Mouse (Mus musculus) embryonic facial prominence, embryonic 14.5 days (tissue): ENCODE results near the gene Scarf2. TPM values are rescaled to one million over a fixed set of nuclear protein-coding genes. Genes with fewer than 3 reads are reported as not detected.

Experiments
- ATAC-seq: fragments of 200-750 bp; cut with Nextera tagmentation; 2 replicates; pipeline ENCODE4 v1.8.0; 2017; ENCODE audit warnings: low read depth, moderate number of reproducible peaks, moderate TSS enrichment
- DNase-seq: peaks from one replicate; pipeline ENCODE4 v3.0.0-alpha.2; 2015; ENCODE audit warnings: low spot score
- H3K27ac ChIP-seq: fragments of 300-500 bp; sonication (generic); replicated peaks from 2 replicates; pipeline ENCODE4 v1.5.1; 2014; ENCODE audit warnings: low read depth, mild to moderate bottlenecking, low read length, moderate library complexity
- H3K27me3 ChIP-seq: fragments of 300-500 bp; sonication (generic); replicated peaks from 2 replicates; pipeline ENCODE4 v1.6.1; 2014; ENCODE audit warnings: low read length; ENCODE audit not compliant: control insufficient read depth, insufficient read depth
- H3K36me3 ChIP-seq: fragments of 300-500 bp; sonication (generic); 2 replicates; pipeline ENCODE4 v1.6.1; 2014; ENCODE audit warnings: low read length, mixed read lengths; ENCODE audit not compliant: control insufficient read depth, insufficient read depth
- H3K4me1 ChIP-seq: fragments of 300-500 bp; sonication (generic); 2 replicates; pipeline ENCODE4 v1.6.1; 2014; ENCODE audit warnings: antibody characterized with exemption, low read length; ENCODE audit not compliant: control insufficient read depth, insufficient read depth
- H3K4me2 ChIP-seq: fragments of 300-500 bp; sonication (generic); 2 replicates; pipeline ENCODE4 v1.6.1; 2014; ENCODE audit warnings: low read depth, mild to moderate bottlenecking, low read length, moderate library complexity, mixed read lengths
- H3K4me3 ChIP-seq: fragments of 300-500 bp; sonication (generic); 2 replicates; pipeline ENCODE4 v1.5.1; 2014; ENCODE audit warnings: low read depth, mild to moderate bottlenecking, low read length
- H3K9ac ChIP-seq: fragments of 300-500 bp; sonication (generic); 2 replicates; pipeline ENCODE4 v1.6.1; 2014; ENCODE audit warnings: low read depth, mild to moderate bottlenecking, low read length, moderate library complexity, mixed read lengths
- H3K9me3 ChIP-seq: fragments of 300-500 bp; sonication (generic); 2 replicates; pipeline ENCODE4 v1.6.1; 2016; ENCODE audit warnings: low read length; ENCODE audit not compliant: control insufficient read depth
- WGBS: fragments of 180-500 bp; shearing (Covaris S2); extraction: QIAGEN DNeasy Blood & Tissue Kit; methylation state at CpG from one replicate; pipeline ENCODE4 v1.1.7; 2014; 5-methylcytosine and 5-hydroxymethylcytosine counted together
- polyA plus RNA-seq: library from polyadenylated mRNA; unstranded; fragments of >200 nt; fragmentation: Nextera tagmentation; extraction: Ambion mirVana; gene quantifications from 2 replicates; pipeline ENCODE4 v1.2.1, GENCODE M21; 2014

Scarf2 gene
- polyA plus RNA-seq, 1 experiment from 2014 or later: 34.5 TPM

DNA sequence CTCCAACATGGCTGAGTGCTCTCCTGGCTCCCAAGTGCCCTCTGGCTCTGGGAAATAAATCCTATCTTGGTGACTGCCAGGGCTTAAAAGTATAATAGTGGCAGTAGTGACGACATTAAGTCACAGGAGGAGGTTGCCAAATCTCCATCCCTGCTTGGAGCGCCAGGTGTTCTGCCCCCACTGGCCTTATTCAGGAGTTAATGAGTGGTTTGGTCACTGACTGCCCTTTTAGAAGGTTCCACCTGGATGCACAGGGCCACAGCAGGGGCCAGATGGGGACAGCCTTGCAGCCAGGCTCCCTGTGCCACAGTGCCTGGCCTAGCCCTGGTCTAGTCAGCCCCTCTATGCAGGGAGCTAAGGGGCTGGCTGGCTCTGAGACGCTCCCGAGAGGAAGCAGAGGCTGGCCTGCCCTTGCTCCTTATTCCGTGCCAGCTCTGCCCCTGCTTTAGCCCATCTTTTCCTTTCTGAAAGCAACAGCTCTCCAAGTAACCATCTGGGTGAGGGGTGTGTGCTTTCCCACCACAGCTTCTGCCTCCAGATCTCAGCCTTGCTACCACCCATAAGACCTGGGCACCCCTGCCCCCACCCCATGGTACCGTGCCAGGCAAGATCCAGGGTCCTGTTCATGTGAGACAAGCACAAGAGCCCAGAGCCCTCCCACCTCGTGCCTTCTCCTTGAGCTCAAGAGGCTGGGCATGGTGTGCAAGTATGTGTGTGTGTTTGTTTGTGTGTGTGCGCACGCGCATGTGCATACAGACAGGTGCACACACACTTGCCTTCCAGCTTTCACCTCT, 33.5 kb downstream of the Scarf2 start:
- no peak for ATAC-seq
- no peaks in the 10 kb centered on the region for H3K36me3 ChIP-seq
- H3K9me3 ChIP-seq: no peaks in the 10 kb centered on the region
- DNase-seq: no peak
- H3K27ac ChIP-seq: no peak overlapping the region
- peaks cover 50% of the 10 kb centered on the region for H3K27me3 ChIP-seq
- H3K4me3 ChIP-seq: no peak overlapping the region
- peaks cover 4% of the 10 kb centered on the region; the same call in 1 of the 2 replicates for H3K4me1 ChIP-seq
- no peak overlapping the region for H3K4me2 ChIP-seq
- 0 out of 2 replicates have a peak overlapping the region, but pooled peaks have one; percentile 38 for H3K9ac ChIP-seq
- WGBS: 63% methylated on average over 8 of the region's 10 CpGs

DNA sequence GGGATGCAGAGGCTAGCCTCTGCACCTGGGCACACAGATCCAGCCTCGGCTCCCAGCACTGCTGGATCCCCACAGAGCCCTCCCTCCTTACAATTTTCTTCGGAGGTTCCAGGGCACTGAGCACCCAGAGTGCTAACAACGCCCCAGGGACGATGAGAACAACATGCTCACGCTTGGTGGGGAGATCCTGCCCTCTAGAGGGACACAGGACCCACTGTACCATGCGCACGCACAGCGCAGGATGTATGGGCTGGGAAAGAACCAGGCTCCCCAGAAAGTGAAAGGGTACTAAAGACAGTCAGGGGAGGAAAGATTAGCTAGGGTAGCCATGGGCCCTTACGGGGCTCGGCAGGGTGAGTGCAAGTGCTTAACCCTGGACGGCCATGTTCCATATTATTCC, 34.7 kb downstream of the Scarf2 start:
- peaks cover 4% of the 10 kb centered on the region; the same call in 1 of the 2 replicates for H3K4me1 ChIP-seq
- no peak overlapping the region for H3K4me2 ChIP-seq
- peaks cover 60% of the 10 kb centered on the region for H3K27me3 ChIP-seq
- WGBS: 10% methylated on average over 11 of the region's 11 CpGs
- no peak overlapping the region for H3K27ac ChIP-seq
- no peaks in the 10 kb centered on the region for H3K36me3 ChIP-seq
- ATAC-seq: 0 out of 2 replicates have a peak, but pooled peaks have one; percentile 11
- H3K9ac ChIP-seq: no peak overlapping the region
- DNase-seq: peak; percentile 51
- no peaks in the 10 kb centered on the region for H3K9me3 ChIP-seq
- H3K4me3 ChIP-seq: no peak overlapping the region

DNA sequence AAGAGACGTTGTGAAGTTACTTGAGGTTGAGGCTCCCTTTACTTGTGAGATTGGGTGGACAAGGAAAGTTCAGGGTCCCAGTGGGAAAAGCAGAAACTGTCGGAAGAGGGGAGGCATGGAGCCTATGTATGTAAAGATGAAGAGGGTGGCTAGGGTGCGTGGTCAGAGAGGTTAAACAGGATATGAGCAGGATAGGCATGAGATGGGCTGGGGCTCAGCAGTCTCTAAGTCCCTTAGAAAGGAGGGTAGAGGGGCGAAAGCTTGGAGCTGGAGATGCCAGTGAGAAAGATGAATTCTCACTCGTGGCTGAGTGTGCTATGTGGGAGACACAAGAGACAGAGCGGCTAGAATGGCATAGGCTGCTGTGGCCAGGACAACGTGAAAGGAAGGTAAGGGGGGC, 35.7 kb downstream of the Scarf2 start, which contains the start of gene B830017H08Rik:
B830017H08Rik (plus strand) TSS at position 301 of the 400 bp plus-strand sequence.
- Histone ChIP-seq H3K27me3 (peaks cover 60% of the 10 kb centered on the region), H3K4me1 (peaks cover 4% of the 10 kb centered on the region; the same call in 1 of the 2 replicates), H3K4me2 (peak within 1 kb of the TSS; percentile 99), H3K9ac (peak within 1 kb of the TSS; percentile 71), H3K27ac (no peak within 1 kb of the TSS; the same call in 1 of the 2 replicates), H3K9me3 (no peaks in the 10 kb centered on the region), H3K36me3 (no peaks in the 10 kb centered on the region), H3K4me3 (peak within 1 kb of the TSS; percentile 59)
- 24% methylated on average over 7 of the region's 7 CpGs for WGBS
- DNase-seq (no peak), ATAC-seq (no peak)

DNA sequence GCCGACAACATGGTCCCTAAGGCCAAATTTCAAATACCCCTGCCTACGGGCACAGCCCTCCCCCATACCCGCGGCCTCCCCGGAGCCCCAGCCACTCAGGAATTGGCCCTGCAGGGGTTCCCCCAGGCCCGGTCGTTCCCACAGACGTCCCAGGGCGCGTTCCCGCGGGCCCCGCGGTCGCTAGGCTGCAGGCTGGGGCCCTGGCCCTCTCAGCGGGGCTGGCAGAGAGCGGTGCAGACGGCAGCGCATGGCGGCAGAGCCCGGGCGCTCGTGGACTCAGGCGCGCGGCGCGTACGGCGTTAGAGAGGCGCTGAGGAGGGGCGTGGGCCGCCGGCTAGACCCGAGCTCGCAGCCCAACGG, 36.2 kb downstream of the Scarf2 start:
- 0% methylated on average over 28 of the region's 37 CpGs for WGBS
- Histone ChIP-seq H3K36me3 (no peaks in the 10 kb centered on the region), H3K27me3 (peaks cover 60% of the 10 kb centered on the region), H3K4me2 (peak overlapping the region; percentile 99), H3K9ac (peak overlapping the region; percentile 71), H3K4me3 (peak overlapping the region; percentile 59), H3K4me1 (peaks cover 4% of the 10 kb centered on the region; the same call in 1 of the 2 replicates), H3K9me3 (no peaks in the 10 kb centered on the region), H3K27ac (no peak overlapping the region; the same call in 1 of the 2 replicates)
- peak; percentile 66 for ATAC-seq
- DNase-seq: peak; percentile 47

DNA sequence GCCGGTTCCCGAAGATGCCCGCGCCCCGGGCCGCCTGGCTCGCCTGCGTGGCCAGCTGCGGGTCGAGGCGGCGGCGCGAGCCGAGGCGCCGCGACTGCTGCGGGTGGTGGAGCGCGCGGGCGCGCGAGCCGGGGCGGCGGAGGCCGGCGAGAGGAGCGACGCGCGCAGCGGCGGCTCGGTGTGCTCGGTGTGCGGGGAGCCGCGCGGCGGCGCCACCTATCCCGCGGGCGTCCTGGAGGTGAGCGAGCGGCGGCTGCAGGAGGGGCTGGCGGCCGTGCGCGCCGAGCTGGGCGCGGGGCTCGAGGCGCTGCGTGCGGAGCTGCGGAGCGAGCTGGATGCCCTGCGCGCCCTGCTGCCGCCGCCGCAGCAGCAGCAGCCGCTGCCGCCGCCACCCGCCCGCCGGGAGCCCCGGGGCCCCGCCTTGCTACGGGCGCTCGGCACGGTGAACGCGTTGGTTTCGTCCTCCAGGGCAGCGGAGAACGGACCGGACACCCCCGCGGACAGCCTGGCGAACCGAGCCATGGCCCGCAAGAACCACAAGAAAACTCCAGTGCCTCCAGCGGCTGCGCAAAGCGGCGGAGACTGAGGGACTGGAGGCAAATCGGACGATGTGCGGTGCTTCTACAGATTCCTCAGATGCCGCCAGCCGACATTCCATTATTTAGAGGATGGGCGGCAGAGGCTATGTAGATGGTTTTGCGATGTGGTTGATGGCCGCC, 36.8 kb downstream of the Scarf2 start:
- peak; percentile 50 for DNase-seq
- Histone ChIP-seq H3K27me3 (peaks cover 60% of the 10 kb centered on the region), H3K36me3 (no peaks in the 10 kb centered on the region), H3K9ac (peak overlapping the region; percentile 71), H3K4me3 (peak overlapping the region; percentile 59), H3K4me2 (peak overlapping the region; percentile 99), H3K9me3 (no peaks in the 10 kb centered on the region), H3K27ac (no peak overlapping the region; the same call in 1 of the 2 replicates), H3K4me1 (peaks cover 4% of the 10 kb centered on the region; the same call in 1 of the 2 replicates)
- WGBS: 0% methylated on average over 24 of the region's 103 CpGs
- peak; percentile 58 for ATAC-seq

DNA sequence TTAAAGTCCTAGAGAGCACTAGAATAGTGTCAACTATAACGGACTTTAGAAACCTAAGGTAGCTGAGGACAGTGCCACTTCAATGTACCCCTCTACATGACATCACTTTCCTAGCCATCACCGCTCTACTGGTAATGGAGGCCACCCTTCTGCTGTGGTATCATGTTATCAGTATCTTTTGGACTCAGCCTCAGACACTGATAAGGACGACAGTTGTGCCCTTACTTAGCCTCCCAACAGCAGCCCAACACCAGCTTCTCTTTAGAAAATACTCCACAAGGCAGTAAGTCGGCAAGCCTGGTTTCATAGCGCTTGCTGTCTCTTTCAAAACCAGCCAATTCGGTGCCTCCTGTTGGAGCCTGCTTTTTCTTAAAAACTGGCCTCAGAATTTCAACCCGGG, 37.5 kb downstream of the Scarf2 start:
- DNase-seq (no peak), ATAC-seq (no peak)
- 48% methylated on average over 7 of the region's 7 CpGs for WGBS
- H3K4me2 ChIP-seq: peak overlapping the region; percentile 99
- H3K27ac ChIP-seq: no peak overlapping the region
- peaks cover 60% of the 10 kb centered on the region for H3K27me3 ChIP-seq
- H3K36me3 ChIP-seq: no peaks in the 10 kb centered on the region
- peaks cover 4% of the 10 kb centered on the region; the same call in 1 of the 2 replicates for H3K4me1 ChIP-seq
- peak overlapping the region; percentile 59 for H3K4me3 ChIP-seq
- 0 out of 2 replicates have a peak overlapping the region, but pooled peaks have one; percentile 71 for H3K9ac ChIP-seq
- H3K9me3 ChIP-seq: no peaks in the 10 kb centered on the region

DNA sequence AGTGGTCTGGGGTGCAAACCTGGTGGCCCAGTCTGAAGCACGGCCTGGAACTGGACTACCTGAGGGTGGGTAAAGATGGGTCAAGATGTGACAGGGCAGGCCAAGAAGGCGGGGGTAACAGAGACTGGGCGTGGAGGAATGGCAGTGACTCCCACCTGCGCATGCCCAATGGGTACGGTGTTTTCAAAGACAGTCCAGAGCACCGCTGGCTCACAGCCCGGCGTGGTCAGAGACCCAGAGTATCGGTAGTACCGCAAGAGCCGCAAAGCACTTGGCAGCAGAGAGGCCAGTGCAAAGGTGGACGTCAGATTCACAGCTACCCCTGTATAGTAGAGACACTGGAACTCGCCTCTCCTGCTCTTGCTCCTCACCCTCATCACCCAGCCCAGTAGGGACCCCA, 38.4 kb downstream of the Scarf2 start:
- no peak overlapping the region for H3K27ac ChIP-seq
- DNase-seq (no peak), ATAC-seq (no peak)
- no peak overlapping the region for H3K4me2 ChIP-seq
- H3K4me3 ChIP-seq: no peak overlapping the region
- H3K4me1 ChIP-seq: peaks cover 4% of the 10 kb centered on the region; the same call in 1 of the 2 replicates
- no peak overlapping the region for H3K9ac ChIP-seq
- peaks cover 59% of the 10 kb centered on the region for H3K27me3 ChIP-seq
- 0 out of 2 replicates have a peak, but pooled peaks cover 2% of the 10 kb centered on the region for H3K36me3 ChIP-seq
- 54% methylated on average over 13 of the region's 13 CpGs for WGBS
- H3K9me3 ChIP-seq: no peaks in the 10 kb centered on the region

DNA sequence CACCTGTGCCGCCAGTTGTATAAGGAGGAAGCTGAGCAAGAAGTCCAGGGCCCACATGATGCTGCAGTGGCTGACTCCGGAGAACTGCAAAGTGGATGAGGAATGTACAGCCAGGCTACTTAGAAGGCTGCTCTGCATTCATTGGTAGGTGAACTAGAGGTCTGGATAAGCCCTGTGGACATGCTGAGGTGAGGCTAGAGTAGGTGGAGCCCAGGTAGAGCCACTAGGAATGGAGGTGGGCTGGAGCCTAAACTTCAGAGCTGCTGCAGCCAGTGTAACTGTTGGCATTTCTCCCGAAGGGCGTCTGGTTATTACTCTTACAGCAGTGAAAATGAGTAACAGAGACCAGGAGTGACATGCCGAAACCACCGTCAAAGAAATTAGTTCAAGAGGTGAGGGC, 41.0 kb downstream of the Scarf2 start, which contains the start of gene Car15:
Car15 (minus strand) TSS at position 314 of the 400 bp plus-strand sequence.
- Histone ChIP-seq H3K36me3 (peaks cover 28% of the 10 kb centered on the region), H3K4me2 (no peak within 1 kb of the TSS), H3K4me1 (peaks cover 4% of the 10 kb centered on the region; the same call in 1 of the 2 replicates), H3K27ac (no peak within 1 kb of the TSS), H3K27me3 (peaks cover 33% of the 10 kb centered on the region), H3K9ac (no peak within 1 kb of the TSS), H3K4me3 (no peak within 1 kb of the TSS), H3K9me3 (no peaks in the 10 kb centered on the region)
- ATAC-seq: no peak
- no peak for DNase-seq
- 75% methylated on average over 6 of the region's 6 CpGs for WGBS
